Mouse (Mus musculus) gastrocnemius, adult 2 months (tissue): ENCODE measurements around the gene Ndufa11. TPM values are rescaled to one million over a fixed set of nuclear protein-coding genes. Genes with fewer than 3 reads are reported as not detected.

Experiments
- DNase-seq: peaks from one replicate; pipeline ENCODE4 v3.0.0; 2022
- H3K27ac ChIP-seq: fragments of 200-600 bp; 2 replicates; pipeline ENCODE4 v1.8.1; 2022; ENCODE audit warnings: mild to moderate bottlenecking
- H3K4me3 ChIP-seq: fragments of 200-600 bp; 2 replicates; pipeline ENCODE4 v1.8.1; 2022; ENCODE audit warnings: mild to moderate bottlenecking, moderate library complexity
- CTCF ChIP-seq: fragments of 200-600 bp; IDR thresholded peaks from 2 replicates; pipeline ENCODE4 v1.8.1; 2022; ENCODE audit warnings: antibody characterized with exemption, mild to moderate bottlenecking, moderate library complexity
- intact Hi-C: fragments of 180-260 bp; cut with DNase I; formaldehyde crosslinking; loops from one replicate; pipeline ENCODE4 v1.15.1; 2025
- total RNA-seq, 2 experiments: library from RNA; stranded (reverse); gene quantifications; 2 replicates each; pipeline ENCODE4 v1.2.3; 2021

The Ndufa11 gene
- total RNA-seq, 2 experiments from 2014 or later, result 390 to 523 TPM

- no peak for TF ChIP-seq CTCF
- intact Hi-C loops, result no loop called here
Observed at GRCm38 (mm10) chr17:56766631-56767405, 49.3 kb downstream of the Ndufa11 start.

GRCm38 (mm10) chr17:56767531-56768135 is 50.1 kb downstream of the Ndufa11 start:
- TF ChIP-seq CTCF, result no peak
- DNase-seq, result no peak
- H3K27ac ChIP-seq, result no peak overlapping the region
- intact Hi-C loops, result no loop called here
- no peak overlapping the region for H3K4me3 ChIP-seq

More at GRCm38 (mm10) chr17:56766631-56767405, 49.3 kb downstream of the Ndufa11 start:
- H3K27ac ChIP-seq, result no peak overlapping the region
- H3K4me3 ChIP-seq, result no peak overlapping the region
- no peak for DNase-seq

GRCm38 (mm10) chr17:56768941-56769340 is 51.4 kb downstream of the Ndufa11 start:
- Histone ChIP-seq H3K27ac (no peak overlapping the region), H3K4me3 (no peak overlapping the region)
- no peak for TF ChIP-seq CTCF
- no peak for DNase-seq
- intact Hi-C loops, result no loop called here

GRCm38 (mm10) chr17:56769950-56770349 is 52.4 kb downstream of the Ndufa11 start, which contains the start of gene Prr22:
Prr22 (plus strand) TSS chr17:56770250.
- intact Hi-C loops, result no loop called here
- Histone ChIP-seq H3K4me3 (no peak within 1 kb of the TSS), H3K27ac (no peak within 1 kb of the TSS)
- no peak for DNase-seq
- no peak for TF ChIP-seq CTCF

Other genes with a start within 250 kb of the Ndufa11 start
- 10 to 100 TPM; 29.6 to 43.1 TPM for gene Ptprs, start 241.3 kb upstream of the Ndufa11 start, total RNA-seq
- gene Znrf4, start 205.3 kb upstream of the Ndufa11 start, total RNA-seq, result not detected
- gene Gm20219, start 163.4 kb upstream of the Ndufa11 start, total RNA-seq, result 1 to 10 TPM in 1 of 2 experiments, under 1 TPM in 1; 0.89 to 1.1 TPM
- 10 to 100 TPM; 38.5 to 41.1 TPM for gene Safb2, start 133.2 kb upstream of the Ndufa11 start, total RNA-seq
- gene Safb, start 132.9 kb upstream of the Ndufa11 start, total RNA-seq, result 10 to 100 TPM; 43.0 to 46.7 TPM
- 100 to 1,000 TPM; 107 to 167 TPM for gene 2410015M20Rik, start 108.0 kb upstream of the Ndufa11 start, total RNA-seq
- 100 to 1,000 TPM; 589 to 687 TPM for gene Rpl36, start 104.4 kb upstream of the Ndufa11 start, total RNA-seq
- gene Lonp1, start 90.9 kb upstream of the Ndufa11 start, total RNA-seq, result 10 to 100 TPM; 60.4 to 71.8 TPM
- gene Catsperd, start 89.6 kb upstream of the Ndufa11 start, total RNA-seq, result under 1 TPM in 1 of 2 experiments, not detected in 1; 0.11 TPM
- 10 to 100 TPM; 39.2 to 41.3 TPM for gene Ranbp3, start 44.5 kb upstream of the Ndufa11 start, total RNA-seq
- 1 to 10 TPM; 1.7 to 2.6 TPM for gene Vmac, start 255 bp downstream of the Ndufa11 start, total RNA-seq
- 1 to 10 TPM; 3.1 to 3.7 TPM for gene Nrtn, start 39.8 kb downstream of the Ndufa11 start, total RNA-seq
- gene Dus3l, start 47.0 kb downstream of the Ndufa11 start, total RNA-seq, result 10 to 100 TPM; 16.3 to 17.6 TPM
- under 1 TPM; 0.14 to 0.36 TPM for gene Prr22, start 52.5 kb downstream of the Ndufa11 start, total RNA-seq
- 1 to 10 TPM; 2.0 to 2.8 TPM for gene Rfx2, start 113.2 kb downstream of the Ndufa11 start, total RNA-seq
- not detected for gene Acsbg2, start 156.7 kb downstream of the Ndufa11 start, total RNA-seq
- gene 1700061G19Rik, start 157.7 kb downstream of the Ndufa11 start, total RNA-seq, result not detected
- gene Mllt1, start 217.6 kb downstream of the Ndufa11 start, total RNA-seq, result 10 to 100 TPM; 20.3 to 21.2 TPM